Mouse (Mus musculus): ENCODE results near the gene Sirt2. TPM values are rescaled to one million over a fixed set of nuclear protein-coding genes. Genes with fewer than 3 reads are reported as not detected.

The Sirt2 gene
- 78.5 and 80.6 TPM in 2 replicates for polyA plus RNA-seq (2016; fragmentation: Nextera tagmentation; extraction: Ambion mirVana)

DNA sequence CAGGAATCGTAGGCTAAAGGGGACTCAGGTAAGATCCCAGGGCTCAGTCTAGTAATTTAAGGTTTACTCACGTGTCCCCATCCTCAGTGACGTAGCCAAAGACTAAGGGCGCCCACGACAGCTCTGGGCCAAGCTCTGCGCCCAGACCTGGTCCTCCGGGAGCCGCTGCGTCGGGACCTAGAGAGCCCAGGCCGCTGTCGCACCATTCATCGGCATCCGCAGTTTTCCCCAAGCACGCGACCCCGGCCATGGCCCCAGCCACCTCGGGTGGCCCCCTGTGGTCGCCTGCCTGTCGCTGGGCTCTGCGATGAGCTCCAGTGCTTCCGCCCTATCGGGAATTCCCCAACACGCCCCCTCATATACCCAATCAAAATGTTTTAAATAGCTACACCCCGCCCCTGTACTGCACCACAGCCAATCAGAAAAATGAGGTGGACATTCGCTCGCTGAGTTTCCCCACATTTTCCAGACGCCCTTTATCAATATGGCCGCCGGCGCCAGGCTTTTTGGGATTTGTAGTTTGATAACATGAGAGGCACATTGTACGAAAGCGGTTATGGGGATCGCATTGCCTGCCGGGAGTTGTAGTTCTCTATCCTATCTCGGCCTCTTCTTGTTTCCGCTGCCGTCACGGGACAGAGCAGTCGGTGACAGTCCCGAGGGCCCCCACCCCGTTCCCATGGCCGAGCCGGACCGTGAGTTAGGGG is at the start of gene Sirt2:
Gene Sirt2, plus strand, starts transcription at position 563 of the 707 bp plus-strand sequence.
- Histone ChIP-seq H3K9me3 (no peaks in the 10 kb centered on the region), H3K27me3 (no peaks in the 10 kb centered on the region), H3K4me3 (peak within 1 kb of the TSS; percentile 79), H3K36me3 (peaks cover 9% of the 10 kb centered on the region), H3K4me1 (peaks cover 31% of the 10 kb centered on the region), H3K9ac (replicated peaks) (peak within 1 kb of the TSS; percentile 80), H3K4me2 (replicated peaks) (peak within 1 kb of the TSS; percentile 68), H3K27ac (replicated peaks) (no peak within 1 kb of the TSS)
- WGBS: under 1% methylated on average over 45 of the region's 45 CpGs
- ATAC-seq (ENCODE audit: low FRiP score, low read depth): peak; percentile 98

DNA sequence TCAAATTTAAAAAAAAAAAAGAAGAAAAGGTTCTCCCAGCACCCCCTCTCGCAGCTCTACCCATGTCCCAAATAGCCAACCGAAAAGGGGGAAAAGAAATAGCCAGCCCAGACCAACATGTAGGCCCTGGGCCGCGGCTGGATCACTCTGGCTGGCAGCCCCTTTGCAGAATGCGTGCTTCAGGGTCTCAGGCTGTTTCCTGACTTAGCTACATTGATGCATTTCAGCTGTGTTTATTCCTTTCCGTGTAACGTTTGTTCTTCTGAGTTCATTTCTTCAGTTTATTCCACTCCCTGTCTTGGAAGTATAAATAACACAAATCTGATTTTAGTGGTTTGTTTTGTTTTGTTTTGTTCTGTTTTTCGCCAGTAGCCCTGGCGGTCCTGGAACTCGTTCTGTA is 48.8 kb upstream of the Sirt2 start:
- H3K4me3 ChIP-seq: no peak overlapping the region
- WGBS: 90% methylated on average over 10 of the region's 10 CpGs
- H3K36me3 ChIP-seq: no peaks in the 10 kb centered on the region
- peaks cover 7% of the 10 kb centered on the region; the same call in 1 of the 2 replicates for H3K27me3 ChIP-seq
- no peak overlapping the region for H3K27ac ChIP-seq (replicated peaks)
- H3K9ac ChIP-seq (replicated peaks): no peak overlapping the region
- peaks cover 8% of the 10 kb centered on the region; the same call in 1 of the 2 replicates for H3K4me1 ChIP-seq
- H3K4me2 ChIP-seq (replicated peaks): no peak overlapping the region
- no peaks in the 10 kb centered on the region for H3K9me3 ChIP-seq
- ATAC-seq (ENCODE audit: low FRiP score, low read depth): no peak

DNA sequence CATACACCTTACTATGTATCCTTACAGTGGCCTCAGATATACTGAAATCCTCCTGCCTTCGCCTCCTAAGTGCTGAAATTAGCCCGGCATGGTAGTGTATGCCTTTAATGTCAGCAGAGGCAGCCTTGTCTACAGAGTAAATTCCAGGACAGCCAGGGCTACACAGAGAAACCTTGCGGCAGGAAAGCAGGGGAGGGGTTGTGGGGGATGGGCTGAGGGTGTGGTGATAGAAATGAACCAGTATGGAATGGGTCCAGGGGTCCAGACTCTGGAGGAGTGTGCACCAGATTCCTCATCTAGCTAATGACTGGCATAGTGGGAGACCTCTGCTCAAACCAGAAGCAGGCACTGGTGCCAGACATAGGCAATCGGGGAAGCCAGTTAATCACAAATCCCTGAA is 47.4 kb upstream of the Sirt2 start:
- H3K27me3 ChIP-seq: peaks cover 7% of the 10 kb centered on the region; the same call in 1 of the 2 replicates
- WGBS: 72% methylated on average over 4 of the region's 4 CpGs
- no peaks in the 10 kb centered on the region for H3K36me3 ChIP-seq
- H3K4me2 ChIP-seq (replicated peaks): no peak overlapping the region
- H3K27ac ChIP-seq (replicated peaks): no peak overlapping the region
- no peak for ATAC-seq (ENCODE audit: low FRiP score, low read depth)
- peaks cover 8% of the 10 kb centered on the region; the same call in 1 of the 2 replicates for H3K4me1 ChIP-seq
- no peak overlapping the region for H3K4me3 ChIP-seq
- H3K9me3 ChIP-seq: no peaks in the 10 kb centered on the region
- H3K9ac ChIP-seq (replicated peaks): no peak overlapping the region

DNA sequence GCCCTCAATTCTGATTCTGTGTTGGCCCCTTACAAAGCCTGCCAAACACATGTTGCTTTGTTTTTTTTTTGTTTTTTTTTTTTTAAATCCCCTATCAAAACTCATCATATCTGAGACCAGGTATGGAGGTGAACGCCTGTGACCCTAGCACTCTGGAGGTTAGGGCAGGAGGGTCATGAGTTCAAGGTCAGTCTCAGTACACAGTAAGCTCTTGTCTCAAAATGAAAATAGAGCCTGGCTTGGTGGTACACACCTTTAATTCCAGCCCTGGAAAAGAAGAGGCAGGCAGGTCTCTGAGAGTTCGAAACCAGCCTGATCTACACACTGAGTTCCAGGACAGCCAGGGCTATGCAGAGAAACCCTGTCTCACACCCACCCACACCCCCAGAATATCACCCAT is 46.9 kb upstream of the Sirt2 start:
- Histone ChIP-seq H3K36me3 (no peaks in the 10 kb centered on the region), H3K4me1 (peaks cover 8% of the 10 kb centered on the region; the same call in 1 of the 2 replicates), H3K9ac (replicated peaks) (no peak overlapping the region), H3K27me3 (peaks cover 7% of the 10 kb centered on the region; the same call in 1 of the 2 replicates), H3K27ac (replicated peaks) (no peak overlapping the region), H3K4me3 (no peak overlapping the region), H3K9me3 (no peaks in the 10 kb centered on the region), H3K4me2 (replicated peaks) (no peak overlapping the region)
- no peak for ATAC-seq (ENCODE audit: low FRiP score, low read depth)
- 86% methylated on average over 2 of the region's 2 CpGs for WGBS

DNA sequence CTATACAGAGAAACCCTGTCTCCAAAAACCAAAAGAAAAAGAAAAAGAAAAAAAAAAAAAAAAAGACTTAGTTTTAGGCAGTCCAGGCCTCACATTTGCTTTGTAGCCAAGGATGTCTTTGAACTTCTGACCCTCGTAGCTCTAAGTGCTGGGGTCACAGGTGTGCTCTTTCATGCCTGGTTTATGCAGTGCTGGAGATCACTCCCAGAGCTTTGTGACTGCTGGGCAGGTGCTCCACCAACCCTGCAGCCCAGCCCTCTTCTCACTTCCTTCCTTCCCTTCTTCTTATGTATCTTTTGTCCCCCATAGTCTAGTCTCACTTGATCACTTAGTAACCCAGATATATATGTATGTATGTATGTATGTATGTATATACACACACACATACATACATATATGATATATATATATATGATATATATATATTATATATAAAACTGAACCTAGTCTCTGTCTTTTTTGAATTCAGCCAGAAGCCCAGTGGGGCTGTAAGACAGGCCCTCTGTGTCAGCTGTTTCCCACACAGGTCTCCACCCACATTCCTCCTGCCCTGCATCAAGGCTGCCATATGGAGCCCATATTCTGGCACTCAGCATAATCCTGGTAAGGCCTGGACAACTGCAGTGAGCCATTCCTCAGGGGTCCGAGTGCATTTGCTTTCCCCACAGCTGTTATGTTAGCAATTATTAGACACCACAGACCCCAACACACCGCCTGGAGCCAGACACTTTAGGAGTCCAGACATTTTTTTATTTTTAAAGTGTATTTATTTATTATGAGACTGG is 45.6 kb upstream of the Sirt2 start:
- no peaks in the 10 kb centered on the region for H3K36me3 ChIP-seq
- H3K9me3 ChIP-seq: no peaks in the 10 kb centered on the region
- 77% methylated on average over 3 of the region's 3 CpGs for WGBS
- no peak overlapping the region for H3K27ac ChIP-seq (replicated peaks)
- peaks cover 8% of the 10 kb centered on the region; the same call in 1 of the 2 replicates for H3K4me1 ChIP-seq
- no peak overlapping the region for H3K4me2 ChIP-seq (replicated peaks)
- H3K9ac ChIP-seq (replicated peaks): no peak overlapping the region
- ATAC-seq (ENCODE audit: low FRiP score, low read depth): no peak
- H3K27me3 ChIP-seq: peaks cover 7% of the 10 kb centered on the region; the same call in 1 of the 2 replicates
- H3K4me3 ChIP-seq: no peak overlapping the region

DNA sequence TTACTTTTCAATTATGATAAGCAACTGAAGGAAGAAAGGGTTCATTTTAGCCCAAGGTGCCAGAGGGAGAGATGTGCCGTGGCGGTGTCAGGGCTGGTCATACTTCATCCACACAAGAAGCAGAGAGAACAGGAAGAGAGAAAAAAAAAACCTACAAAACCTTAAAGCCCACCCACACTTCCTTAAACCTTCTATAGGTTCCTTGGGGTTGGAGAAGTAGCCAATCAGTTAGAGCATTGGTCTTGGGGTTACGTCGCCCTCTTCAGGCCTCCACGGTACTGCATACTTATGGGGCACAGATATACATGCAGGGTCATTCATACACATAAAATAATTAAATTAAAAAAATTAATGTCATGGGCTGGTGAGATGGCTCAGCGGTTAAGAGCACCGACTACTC is 44.5 kb upstream of the Sirt2 start:
- Histone ChIP-seq H3K4me2 (replicated peaks) (no peak overlapping the region), H3K9me3 (no peaks in the 10 kb centered on the region), H3K36me3 (no peaks in the 10 kb centered on the region), H3K27me3 (peaks cover 4% of the 10 kb centered on the region; the same call in 1 of the 2 replicates), H3K9ac (replicated peaks) (no peak overlapping the region), H3K4me1 (peaks cover 4% of the 10 kb centered on the region; the same call in 1 of the 2 replicates), H3K27ac (replicated peaks) (no peak overlapping the region), H3K4me3 (no peak overlapping the region)
- 95% methylated on average over 7 of the region's 7 CpGs for WGBS
- no peak for ATAC-seq (ENCODE audit: low FRiP score, low read depth)

DNA sequence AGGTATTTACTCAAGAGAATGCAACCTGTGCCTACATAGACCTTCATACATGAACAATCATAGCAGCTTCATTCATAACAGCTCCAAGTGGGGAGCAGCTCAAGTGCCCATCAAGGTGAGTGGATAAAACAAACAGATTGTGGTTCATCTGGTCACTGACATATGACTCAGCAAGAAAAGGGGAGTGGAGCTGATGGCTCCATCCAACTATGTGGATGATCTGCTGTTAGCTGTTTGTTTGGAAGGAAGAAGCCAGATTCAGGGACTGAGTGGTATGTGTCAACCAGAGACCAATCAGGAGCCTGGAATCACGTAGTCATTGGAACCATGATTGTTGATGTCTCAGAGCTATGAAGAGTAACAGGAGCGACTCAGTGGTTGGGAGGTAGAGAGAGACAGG is 41.9 kb upstream of the Sirt2 start:
- 94% methylated on average over 2 of the region's 2 CpGs for WGBS
- no peak for ATAC-seq (ENCODE audit: low FRiP score, low read depth)
- Histone ChIP-seq H3K9me3 (no peaks in the 10 kb centered on the region), H3K27me3 (no peaks in the 10 kb centered on the region; the same call in 1 of the 2 replicates), H3K9ac (replicated peaks) (no peak overlapping the region), H3K4me3 (no peak overlapping the region), H3K4me2 (replicated peaks) (no peak overlapping the region), H3K27ac (replicated peaks) (no peak overlapping the region), H3K36me3 (no peaks in the 10 kb centered on the region), H3K4me1 (peaks cover 7% of the 10 kb centered on the region; the same call in 1 of the 2 replicates)

DNA sequence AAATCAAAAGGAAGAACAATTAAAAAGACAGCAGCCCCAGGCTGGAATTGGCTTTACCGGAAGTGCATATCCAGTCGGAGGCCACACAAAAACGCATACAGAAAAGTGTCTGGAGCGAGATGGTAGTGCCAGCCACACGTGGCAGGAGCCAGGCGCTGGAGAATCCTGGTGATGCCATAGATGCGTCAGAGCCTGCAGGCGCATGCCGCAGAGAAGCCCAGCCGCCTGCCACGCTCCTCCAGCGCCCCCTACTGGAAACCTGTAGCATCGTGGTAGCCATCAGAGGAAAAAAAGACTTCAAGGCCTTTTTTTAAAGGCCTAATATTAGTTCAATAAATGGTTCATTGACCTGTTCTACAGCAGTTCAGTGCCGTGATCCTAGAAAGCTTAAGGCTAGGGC is 39.9 kb upstream of the Sirt2 start:
- H3K4me2 ChIP-seq (replicated peaks): 0 out of 2 replicates have a peak overlapping the region, but pooled peaks have one; percentile 10
- 7% methylated on average over 14 of the region's 14 CpGs for WGBS
- H3K36me3 ChIP-seq: no peaks in the 10 kb centered on the region
- H3K27me3 ChIP-seq: peaks cover 5% of the 10 kb centered on the region
- no peak overlapping the region for H3K9ac ChIP-seq (replicated peaks)
- H3K9me3 ChIP-seq: 0 out of 2 replicates have a peak, but pooled peaks cover 5% of the 10 kb centered on the region
- H3K27ac ChIP-seq (replicated peaks): no peak overlapping the region
- ATAC-seq (ENCODE audit: low FRiP score, low read depth): no peak
- peaks cover 7% of the 10 kb centered on the region; the same call in 1 of the 2 replicates for H3K4me1 ChIP-seq
- no peak overlapping the region for H3K4me3 ChIP-seq

DNA sequence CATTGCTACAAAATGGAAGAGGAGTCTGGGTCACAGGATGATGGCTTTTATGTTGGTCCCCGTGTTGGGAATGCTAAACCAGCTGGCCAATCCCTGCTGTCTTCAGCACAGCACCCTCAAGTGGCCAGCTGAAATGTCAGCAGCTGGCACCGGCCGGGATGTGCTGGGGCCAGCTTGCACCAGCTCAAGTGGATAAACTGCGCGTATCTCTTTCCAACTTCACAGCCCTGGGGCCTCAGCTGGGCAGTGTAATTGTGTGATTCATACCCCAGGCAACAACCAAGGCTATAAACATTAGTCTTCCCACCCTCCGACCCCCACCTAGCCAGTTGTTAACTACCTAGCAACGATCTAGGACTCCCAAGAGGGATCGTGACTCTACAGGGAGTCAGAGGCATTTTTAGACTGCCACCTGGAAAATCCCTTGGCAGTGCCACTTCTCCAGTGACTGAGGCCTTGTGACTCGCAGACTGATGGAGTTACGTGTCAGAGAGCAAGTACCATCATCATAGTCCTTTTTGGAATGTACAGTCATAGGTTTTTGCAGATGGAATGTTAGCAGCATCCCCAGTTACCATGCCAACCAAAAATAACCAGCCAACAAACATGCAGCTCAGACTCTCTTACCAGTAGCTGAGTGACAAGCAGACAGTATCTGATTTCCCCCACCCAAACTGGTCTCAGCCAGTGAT is 38.7 kb upstream of the Sirt2 start:
- Histone ChIP-seq H3K4me3 (no peak overlapping the region), H3K9me3 (0 out of 2 replicates have a peak, but pooled peaks cover 5% of the 10 kb centered on the region), H3K27me3 (peaks cover 17% of the 10 kb centered on the region), H3K4me2 (replicated peaks) (no peak overlapping the region), H3K27ac (replicated peaks) (no peak overlapping the region), H3K9ac (replicated peaks) (no peak overlapping the region), H3K36me3 (no peaks in the 10 kb centered on the region), H3K4me1 (peaks cover 13% of the 10 kb centered on the region; the same call in 1 of the 2 replicates)
- WGBS: 58% methylated on average over 10 of the region's 10 CpGs
- ATAC-seq (ENCODE audit: low FRiP score, low read depth): no peak

DNA sequence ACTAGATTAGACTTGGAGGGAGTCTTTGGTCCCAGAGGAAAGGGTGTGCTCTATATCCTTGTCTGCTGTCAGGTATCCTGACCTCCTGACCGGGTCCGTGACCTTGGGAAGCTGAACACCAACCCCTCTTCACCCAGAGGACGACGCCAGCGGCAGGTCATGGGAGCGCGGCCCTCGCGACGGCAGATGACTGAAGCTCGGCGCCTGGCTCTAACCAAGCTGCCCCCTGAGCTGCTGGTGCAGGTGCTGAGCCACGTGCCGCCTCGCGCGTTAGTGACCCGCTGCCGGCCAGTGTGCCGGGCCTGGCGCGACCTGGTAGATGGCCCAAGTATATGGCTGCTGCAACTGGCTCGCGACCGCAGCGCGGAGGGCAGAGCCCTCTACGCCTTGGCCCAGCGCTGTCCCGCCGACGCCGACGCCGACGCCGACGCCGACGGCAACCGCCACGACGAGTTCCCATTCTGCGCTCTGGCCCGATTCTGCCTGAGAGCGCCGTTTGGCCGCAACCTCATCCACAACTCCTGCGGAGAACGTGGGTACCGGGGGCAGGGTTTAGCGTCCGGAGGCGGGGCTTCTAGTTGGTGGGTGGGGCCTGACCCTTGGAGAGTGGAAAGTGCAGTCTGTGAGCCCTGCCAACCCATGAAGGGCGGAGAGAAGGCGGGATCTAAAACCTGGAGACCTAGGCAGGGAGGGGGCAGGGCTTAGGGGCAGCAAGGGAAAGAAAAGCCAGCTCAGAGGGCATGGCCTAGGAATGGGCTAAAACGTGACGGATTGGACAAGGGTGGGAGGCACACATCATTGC is 34.0 kb upstream of the Sirt2 start:
- H3K4me1 ChIP-seq: peaks cover 12% of the 10 kb centered on the region; the same call in 1 of the 2 replicates
- H3K4me2 ChIP-seq (replicated peaks): peak overlapping the region; percentile 71
- peak overlapping the region; percentile 49; the same call in 1 of the 2 replicates for H3K9ac ChIP-seq (replicated peaks)
- H3K27me3 ChIP-seq: peaks cover 27% of the 10 kb centered on the region
- H3K27ac ChIP-seq (replicated peaks): no peak overlapping the region; the same call in 1 of the 2 replicates
- 0 out of 2 replicates have a peak, but pooled peaks cover 5% of the 10 kb centered on the region for H3K9me3 ChIP-seq
- H3K36me3 ChIP-seq: peaks cover 6% of the 10 kb centered on the region; the same call in 1 of the 2 replicates
- 2% methylated on average over 58 of the region's 58 CpGs for WGBS
- peak overlapping the region; percentile 47 for H3K4me3 ChIP-seq
- ATAC-seq (ENCODE audit: low FRiP score, low read depth): peak; percentile 84

DNA sequence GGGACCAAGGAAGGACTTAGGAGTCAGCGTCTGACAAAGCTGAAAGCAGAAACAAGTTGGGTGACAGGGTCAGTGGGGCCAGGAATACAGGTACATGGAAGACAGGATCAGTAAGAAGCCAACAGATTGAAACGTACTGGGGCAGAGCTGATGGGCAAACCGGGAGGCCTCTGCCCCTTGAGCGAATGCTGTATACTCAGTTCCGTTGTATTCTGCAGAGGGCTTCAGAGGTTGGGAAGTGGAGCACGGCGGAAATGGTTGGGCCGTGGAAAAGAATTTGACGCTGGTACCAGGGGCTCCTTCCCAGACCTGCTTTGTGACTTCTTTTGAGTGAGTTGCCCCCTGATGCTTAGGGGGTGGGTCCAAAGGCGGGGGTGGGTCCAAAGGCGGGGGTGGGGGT is 33.3 kb upstream of the Sirt2 start:
- Histone ChIP-seq H3K4me1 (peaks cover 11% of the 10 kb centered on the region; the same call in 1 of the 2 replicates), H3K9me3 (0 out of 2 replicates have a peak, but pooled peaks cover 5% of the 10 kb centered on the region), H3K4me2 (replicated peaks) (peak overlapping the region; percentile 71), H3K27me3 (peaks cover 27% of the 10 kb centered on the region), H3K27ac (replicated peaks) (no peak overlapping the region; the same call in 1 of the 2 replicates), H3K4me3 (peak overlapping the region; percentile 47), H3K36me3 (peaks cover 9% of the 10 kb centered on the region), H3K9ac (replicated peaks) (peak overlapping the region; percentile 49; the same call in 1 of the 2 replicates)
- 0 out of 2 replicates have a peak, but pooled peaks have one; percentile 19 for ATAC-seq (ENCODE audit: low FRiP score, low read depth)
- WGBS: 7% methylated on average over 11 of the region's 11 CpGs
